Mouse (Mus musculus): ENCODE measurements around the gene 2510039O18Rik. TPM values are rescaled to one million over a fixed set of nuclear protein-coding genes. Genes with fewer than 3 reads are reported as not detected.

Gene 2510039O18Rik
- polyA plus RNA-seq, 1 experiment from 2014 or later = 13.6 TPM

- H3K36me3 ChIP-seq (ENCODE audit: control insufficient read depth, insufficient read depth, low read length) = no peaks in the 10 kb centered on the region
- DNase-seq (ENCODE audit: low spot score) (no peak), ATAC-seq (ENCODE audit: low FRiP score) (no peak)
- H3K27me3 ChIP-seq (ENCODE audit: control insufficient read depth, insufficient read depth, low read length) = no peaks in the 10 kb centered on the region
- no peak overlapping the region for H3K27ac ChIP-seq (ENCODE audit: low read depth, low read length)
- H3K9me3 ChIP-seq (ENCODE audit: control insufficient read depth, low read length) = no peaks in the 10 kb centered on the region
- H3K4me3 ChIP-seq (ENCODE audit: low read depth, low read length) = no peak overlapping the region
- 71% methylated on average over 7 of the region's 7 CpGs for whole genome bisulfite sequencing
- H3K4me1 ChIP-seq (replicated peaks; ENCODE audit: control insufficient read depth, insufficient read depth, low read length) = no peaks in the 10 kb centered on the region
- H3K9ac ChIP-seq (ENCODE audit: low read depth, low read length) = no peak overlapping the region
- H3K4me2 ChIP-seq (replicated peaks; ENCODE audit: low read depth, low read length) = no peak overlapping the region
These were observed 52.9 kb downstream of the 2510039O18Rik start for GRCm38 (mm10) chr4:147993571-147994095.

GRCm38 (mm10) chr4:147995311-147995710 is 54.6 kb downstream of the 2510039O18Rik start:
- Histone ChIP-seq H3K9ac (ENCODE audit: low read depth, low read length) (no peak overlapping the region), H3K4me1 (replicated peaks; ENCODE audit: control insufficient read depth, insufficient read depth, low read length) (no peaks in the 10 kb centered on the region), H3K4me2 (replicated peaks; ENCODE audit: low read depth, low read length) (no peak overlapping the region), H3K27ac (ENCODE audit: low read depth, low read length) (no peak overlapping the region), H3K27me3 (ENCODE audit: control insufficient read depth, insufficient read depth, low read length) (no peaks in the 10 kb centered on the region), H3K9me3 (ENCODE audit: control insufficient read depth, low read length) (no peaks in the 10 kb centered on the region), H3K36me3 (ENCODE audit: control insufficient read depth, insufficient read depth, low read length) (no peaks in the 10 kb centered on the region), H3K4me3 (ENCODE audit: low read depth, low read length) (no peak overlapping the region)
- DNase-seq (ENCODE audit: low spot score) (no peak), ATAC-seq (ENCODE audit: low FRiP score) (no peak)
- WGBS = 80% methylated on average over 3 of the region's 3 CpGs

Other genes with a start within 250 kb of the 2510039O18Rik start
- gene Zfp534, start 238.3 kb upstream of the 2510039O18Rik start, polyA plus RNA-seq (2014; fragmentation: Nextera tagmentation; extraction: Ambion mirVana) = not detected in 2 replicates
- 7.9 and 8.6 TPM in 2 replicates for gene Zfp984, start 131.1 kb upstream of the 2510039O18Rik start, polyA plus RNA-seq (2014; fragmentation: Nextera tagmentation; extraction: Ambion mirVana)
- gene Zfp933, start 92.5 kb upstream of the 2510039O18Rik start, polyA plus RNA-seq (2014; fragmentation: Nextera tagmentation; extraction: Ambion mirVana) = 5.5 and 7.3 TPM in 2 replicates
- gene Miip, start 72.1 kb upstream of the 2510039O18Rik start, polyA plus RNA-seq (2014; fragmentation: Nextera tagmentation; extraction: Ambion mirVana) = 32.9 and 36.7 TPM in 2 replicates
- 11.8 and 15.3 TPM in 2 replicates for gene Fv1, start 71.9 kb upstream of the 2510039O18Rik start, polyA plus RNA-seq (2014; fragmentation: Nextera tagmentation; extraction: Ambion mirVana)
- gene Mfn2, start 36.2 kb upstream of the 2510039O18Rik start, polyA plus RNA-seq (2014; fragmentation: Nextera tagmentation; extraction: Ambion mirVana) = 33.2 and 39.0 TPM in 2 replicates
- gene Plod1, start 4.1 kb upstream of the 2510039O18Rik start, polyA plus RNA-seq (2014; fragmentation: Nextera tagmentation; extraction: Ambion mirVana) = 28.2 and 28.7 TPM in 2 replicates
- gene Nppb, start 44.9 kb downstream of the 2510039O18Rik start, polyA plus RNA-seq (2014; fragmentation: Nextera tagmentation; extraction: Ambion mirVana) = 0.23 and 0.39 TPM in 2 replicates
- not detected in 2 replicates for gene Nppa, start 59.8 kb downstream of the 2510039O18Rik start, polyA plus RNA-seq (2014; fragmentation: Nextera tagmentation; extraction: Ambion mirVana)
- gene Clcn6, start 97.9 kb downstream of the 2510039O18Rik start, polyA plus RNA-seq (2014; fragmentation: Nextera tagmentation; extraction: Ambion mirVana) = 21.7 and 26.2 TPM in 2 replicates
- 18.0 and 19.6 TPM in 2 replicates for gene Mthfr, start 98.2 kb downstream of the 2510039O18Rik start, polyA plus RNA-seq (2014; fragmentation: Nextera tagmentation; extraction: Ambion mirVana)
- gene Agtrap, start 147.1 kb downstream of the 2510039O18Rik start, polyA plus RNA-seq (2014; fragmentation: Nextera tagmentation; extraction: Ambion mirVana) = 8.8 and 10.9 TPM in 2 replicates
- gene Mad2l2, start 189.5 kb downstream of the 2510039O18Rik start, polyA plus RNA-seq (2014; fragmentation: Nextera tagmentation; extraction: Ambion mirVana) = 82.5 and 88.2 TPM in 2 replicates
- gene Draxin, start 189.8 kb downstream of the 2510039O18Rik start, polyA plus RNA-seq (2014; fragmentation: Nextera tagmentation; extraction: Ambion mirVana) = 12.8 and 13.8 TPM in 2 replicates
- gene Fbxo6, start 211.2 kb downstream of the 2510039O18Rik start, polyA plus RNA-seq (2014; fragmentation: Nextera tagmentation; extraction: Ambion mirVana) = 14.6 and 15.5 TPM in 2 replicates
- gene Fbxo44, start 219.6 kb downstream of the 2510039O18Rik start, polyA plus RNA-seq (2014; fragmentation: Nextera tagmentation; extraction: Ambion mirVana) = 82.2 and 82.5 TPM in 2 replicates
- 3.0 and 3.2 TPM in 2 replicates for gene Fbxo2, start 219.7 kb downstream of the 2510039O18Rik start, polyA plus RNA-seq (2014; fragmentation: Nextera tagmentation; extraction: Ambion mirVana)

Data from hindbrain, embryonic 11.5 days (tissue).